Mouse (Mus musculus): ENCODE data around the gene Rergl.

The Rergl gene

DNA sequence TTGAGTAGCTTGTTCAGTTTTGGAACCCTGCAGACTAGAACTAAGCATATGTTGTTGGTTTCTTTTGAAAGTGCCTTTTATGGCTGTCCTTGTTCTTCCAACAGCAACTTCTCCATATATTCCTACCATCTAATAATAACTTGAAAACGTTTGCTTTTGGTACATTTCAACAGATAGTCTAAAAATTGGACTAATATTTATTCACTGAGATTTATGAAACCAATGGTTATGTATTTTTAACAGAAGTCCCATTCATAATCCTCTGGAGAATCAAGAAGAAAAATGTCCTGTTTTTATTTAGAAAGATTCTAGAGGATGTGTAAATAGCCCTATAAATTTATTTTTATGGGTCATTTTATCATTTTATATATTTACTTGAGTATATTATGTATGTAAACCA lies at the start of gene Rergl:
Gene Rergl (minus strand): TSS at position 101 of the 400 bp plus-strand sequence.
- no peak for DNase-seq (ENCODE audit: low read depth, low spot score)

DNA sequence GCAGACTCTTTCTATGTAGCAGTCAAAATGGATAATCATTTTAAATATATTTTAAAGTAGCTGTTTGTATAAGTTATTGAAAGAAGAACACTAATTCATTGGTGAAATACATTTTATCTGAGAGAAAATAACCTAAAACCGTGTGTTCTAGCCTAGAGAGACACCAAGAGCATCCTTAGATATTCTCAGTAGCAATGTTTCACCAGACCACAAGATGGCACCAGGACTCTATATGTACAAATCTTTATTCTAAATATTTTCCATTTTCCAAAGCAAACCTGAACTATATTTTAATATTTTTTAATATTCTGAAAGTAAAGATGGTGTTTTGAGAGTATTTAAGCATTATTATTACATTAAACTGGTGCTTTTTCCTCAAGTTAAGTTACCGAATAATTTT lies 36.7 kb upstream of the Rergl start:
- DNase-seq (ENCODE audit: low read depth, low spot score), result no peak

DNA sequence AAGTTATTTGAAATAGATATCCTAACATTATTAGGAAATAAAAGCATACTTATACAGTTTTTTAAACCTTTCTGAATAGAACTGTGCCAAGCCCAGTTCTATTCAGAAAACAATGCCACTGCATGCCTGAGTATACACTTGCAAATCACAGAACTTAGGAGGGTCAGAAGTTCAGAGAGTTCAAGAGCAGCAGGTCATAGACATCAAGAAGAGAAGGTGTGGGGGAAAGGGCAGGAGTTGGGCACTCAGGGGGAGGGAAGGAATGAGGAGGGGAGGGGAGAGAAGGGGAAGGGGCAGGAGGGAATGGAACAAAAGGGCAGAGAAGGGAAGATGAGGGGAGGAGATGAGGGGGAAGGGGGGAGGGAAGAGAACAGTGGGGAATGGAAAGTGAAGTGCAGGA lies 23.6 kb upstream of the Rergl start:
- DNase-seq (ENCODE audit: low read depth, low spot score), result no peak

DNA sequence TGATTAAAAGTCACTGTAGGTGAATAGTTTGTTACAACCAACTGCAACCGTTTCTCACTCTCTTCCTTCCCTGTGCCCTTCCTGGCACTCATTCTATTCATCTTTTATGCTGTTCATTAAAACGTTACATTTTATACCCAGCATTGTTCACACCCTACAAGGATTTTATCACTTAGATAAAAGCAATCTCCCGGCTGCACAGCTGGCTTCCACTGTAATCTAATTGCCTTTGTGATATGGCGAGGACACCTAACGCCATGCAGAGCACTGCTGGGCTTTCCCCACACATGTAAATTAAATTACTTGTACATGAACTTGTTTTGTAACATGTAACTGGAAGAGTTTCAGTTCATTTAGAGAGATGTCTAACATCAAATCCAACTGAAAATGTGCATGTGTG lies 22.5 kb upstream of the Rergl start:
- DNase-seq (ENCODE audit: low read depth, low spot score), result no peak

DNA sequence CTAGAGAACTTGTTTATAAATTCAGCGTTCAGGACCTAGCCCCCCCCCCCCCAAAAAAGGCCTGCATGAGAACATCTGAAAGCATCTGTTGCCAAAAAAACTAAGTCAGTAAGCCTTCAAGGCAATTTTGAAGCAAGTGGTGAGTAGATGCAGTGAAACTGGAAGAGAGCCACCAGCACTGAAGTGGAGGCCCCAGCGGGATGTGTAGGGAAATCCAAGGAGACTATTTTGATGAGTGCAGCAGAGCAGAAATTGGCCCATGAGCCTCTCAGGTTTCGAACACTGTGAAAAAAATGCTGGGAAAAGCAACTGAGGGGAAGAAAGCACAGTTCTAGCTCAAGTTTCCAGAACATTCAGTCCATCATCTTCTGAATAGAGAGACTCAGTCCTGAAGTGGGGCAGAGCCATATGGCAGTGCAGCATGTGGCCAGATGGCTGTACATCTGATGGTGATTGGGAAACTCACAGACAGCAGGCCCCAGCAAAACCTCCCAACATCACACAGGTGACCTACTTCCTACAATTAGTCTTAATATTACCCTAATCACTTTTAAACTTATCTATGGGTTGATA lies 13.2 kb upstream of the Rergl start:
- DNase-seq (ENCODE audit: low read depth, low spot score), result no peak

DNA sequence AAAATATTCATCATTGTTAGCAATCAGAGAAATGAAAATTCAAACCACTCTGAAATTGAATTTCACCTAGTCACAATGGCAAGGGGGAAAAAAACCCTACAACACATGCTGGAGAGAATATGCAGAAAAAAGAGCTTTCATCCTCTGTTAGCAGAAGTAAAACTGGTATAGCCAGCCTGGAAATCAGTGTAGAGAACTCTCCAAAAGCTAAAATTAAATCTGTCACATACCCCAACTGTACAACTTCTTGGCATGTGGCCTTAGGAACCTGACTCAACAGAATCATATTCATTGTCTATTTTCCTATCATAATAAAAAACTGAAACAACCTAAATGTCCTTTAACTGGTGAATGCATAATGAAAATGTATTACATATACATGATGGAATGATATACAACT lies 22.0 kb downstream of the Rergl start:
- DNase-seq (ENCODE audit: low read depth, low spot score), result no peak

DNA sequence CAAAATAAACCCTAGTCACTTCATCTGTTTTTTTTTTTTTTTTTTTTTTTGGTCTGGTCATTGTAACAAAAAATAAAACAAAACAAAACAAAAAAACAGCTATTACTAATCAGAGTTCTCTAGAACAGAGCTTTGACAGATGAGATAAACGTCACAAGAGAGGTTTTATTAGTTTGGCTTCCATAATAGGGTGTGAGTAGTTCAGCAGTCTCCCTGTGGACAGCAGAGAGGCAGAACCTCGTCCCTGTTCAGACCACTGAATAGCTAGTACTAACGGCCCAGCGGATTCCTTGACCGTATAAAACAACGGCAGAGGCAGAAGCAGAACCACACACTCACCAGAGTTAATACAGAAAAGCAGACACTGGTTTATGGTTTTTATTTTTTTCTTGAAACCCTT lies 36.8 kb downstream of the Rergl start:
- DNase-seq (ENCODE audit: low read depth, low spot score), result no peak

DNA sequence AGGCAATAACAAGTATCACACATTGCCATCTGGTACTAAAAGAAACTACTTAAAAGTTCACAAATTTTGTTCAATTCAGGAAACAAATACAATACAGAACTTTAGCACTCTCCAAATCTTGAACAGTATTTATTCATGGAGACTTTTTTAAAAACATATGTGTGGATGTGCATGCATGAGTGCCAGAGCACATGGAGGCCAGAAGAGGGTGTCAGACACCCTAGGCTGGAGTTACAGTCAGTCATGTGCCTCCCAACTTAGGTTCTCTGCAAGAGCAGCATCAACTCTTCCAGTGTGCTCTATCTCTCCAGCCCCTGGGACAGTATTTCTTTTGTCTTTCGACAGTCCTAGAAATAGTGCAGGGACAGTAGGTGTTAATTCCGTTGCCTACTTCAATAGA lies 37.5 kb downstream of the Rergl start:
- no peak for DNase-seq (ENCODE audit: low read depth, low spot score)

DNA sequence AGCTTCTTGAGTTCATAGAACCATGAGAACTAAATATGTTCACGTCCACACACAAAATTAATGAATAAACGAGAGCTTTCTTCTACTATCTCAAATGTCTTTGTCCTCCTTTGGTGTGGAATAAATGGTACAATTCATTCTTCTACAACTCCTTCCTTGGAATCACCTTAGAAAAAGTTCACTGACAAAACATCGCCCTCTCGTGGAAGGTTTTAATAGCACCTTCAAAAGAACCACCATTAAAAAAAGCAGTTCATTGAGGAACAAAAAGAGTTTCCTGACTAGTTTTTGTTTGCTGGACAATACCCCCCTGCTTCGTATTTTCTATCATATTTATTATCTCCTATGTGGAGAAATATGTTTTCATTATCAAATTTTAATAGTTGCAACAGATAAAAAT lies 40.7 kb downstream of the Rergl start:
- DNase-seq (ENCODE audit: low read depth, low spot score), result no peak

DNA sequence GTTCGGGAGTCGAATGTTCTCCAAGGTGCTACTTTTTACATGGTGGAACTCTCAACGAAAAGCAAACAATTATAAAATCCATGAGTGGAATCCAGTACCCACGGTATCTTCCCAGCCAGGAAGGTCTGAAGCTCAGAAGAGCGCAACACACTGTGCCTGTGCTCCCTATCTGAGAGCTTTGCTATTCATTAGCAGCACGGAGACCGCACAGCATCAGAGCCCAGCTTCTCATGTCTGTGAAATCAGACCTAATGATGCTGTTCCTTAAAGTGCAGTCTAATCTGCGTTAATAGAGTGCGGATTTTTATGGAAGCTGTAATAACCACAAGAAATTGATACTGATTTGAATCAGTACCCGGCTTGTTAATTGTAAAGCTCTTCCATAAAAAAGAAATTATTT lies 41.3 kb downstream of the Rergl start:
- DNase-seq (ENCODE audit: low read depth, low spot score), result no peak

DNA sequence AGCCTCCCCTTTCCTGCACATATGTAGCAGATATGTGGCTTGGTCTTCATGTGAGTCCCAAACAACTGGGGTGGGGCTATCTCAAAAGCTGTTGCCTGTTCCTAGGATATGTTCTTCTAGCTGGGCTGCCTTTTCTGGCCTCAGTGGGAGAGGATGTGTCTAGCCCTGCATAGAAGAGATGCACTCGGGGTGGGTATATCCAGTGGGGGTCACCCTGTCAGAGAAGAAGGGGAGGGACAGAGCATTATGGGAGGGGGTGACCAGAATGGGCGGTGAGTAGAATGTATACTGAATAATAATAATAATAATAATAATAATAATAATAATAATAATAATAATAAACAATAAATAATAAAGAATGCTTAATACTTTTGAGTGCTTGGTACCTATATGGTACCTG lies 57.8 kb downstream of the Rergl start:
- DNase-seq (ENCODE audit: low read depth, low spot score), result no peak

Measured in A20 (cell line).